Mouse (Mus musculus): ENCODE data around the gene Olfr870. TPM values are rescaled to one million over a fixed set of nuclear protein-coding genes. Genes with fewer than 3 reads are reported as not detected.
A peak's percentile ranks its signal among the peaks of the same experiment; 100 is the strongest.

Gene Olfr870
- total and polyA plus RNA-seq, 3 experiments = not detected

DNA sequence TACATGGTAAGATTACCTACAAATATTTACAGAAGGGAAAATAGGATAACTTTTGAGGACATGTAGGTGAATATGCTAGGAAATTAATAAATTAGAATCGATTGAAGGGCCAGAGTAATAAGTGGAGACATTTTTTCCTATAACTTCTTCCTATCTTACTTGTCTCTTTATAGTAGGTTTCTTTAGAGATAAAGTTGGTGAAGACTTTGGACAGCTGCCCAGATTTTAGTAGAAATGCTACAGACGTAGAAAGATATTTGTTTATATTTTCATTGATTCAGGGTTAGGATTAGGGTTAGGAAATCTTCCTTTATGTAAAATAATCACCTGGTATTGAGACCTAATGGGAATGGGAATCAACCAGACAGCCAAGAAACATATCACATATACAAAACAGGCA is 37.6 kb upstream of the Olfr870 start:
- 0 out of 2 replicates have a peak, but pooled peaks have one; percentile 50 for TF ChIP-seq GATA1 (IDR thresholded peaks at IDR 0.05; ENCODE audit: low read depth, low read length)
- TF ChIP-seq ZC3H11A (IDR thresholded peaks at IDR 0.05; ENCODE audit: low read depth, low read length) = no peak
- no peak for TF ChIP-seq MYB (IDR thresholded peaks at IDR 0.05; ENCODE audit: low read depth, low read length)
- no peak for TF ChIP-seq USF1 (IDR thresholded peaks at IDR 0.05; ENCODE audit: low read depth, low read length)
- TF ChIP-seq EP300 (IDR thresholded peaks at IDR 0.05; ENCODE audit: low read depth in 1 of 2, low read length in 2 of 2) = peak; percentile 23 to 66; a peak in 3 of 4 replicates
- TF ChIP-seq RCOR1 (IDR thresholded peaks at IDR 0.05; ENCODE audit: low read depth, low read length) = peak; percentile 82
- TF ChIP-seq ETS1 (IDR thresholded peaks at IDR 0.05; ENCODE audit: low read depth, low read length) = peak; percentile 25; the same call in 1 of the 2 replicates
- no peaks in the 10 kb centered on the region for H3K27me3 ChIP-seq (ENCODE audit: control insufficient read depth in 1 of 2, insufficient read depth in 2 of 2, low read length in 2 of 2)
- H3K9ac ChIP-seq (ENCODE audit: control insufficient read depth, low read depth, low read length, poor library complexity, severe bottlenecking) = no peak overlapping the region
- H3K79me2 ChIP-seq (ENCODE audit: control insufficient read depth, insufficient read depth, low read length, poor library complexity) = no peaks in the 10 kb centered on the region
- H3K27ac ChIP-seq (ENCODE audit: control insufficient read depth, low read depth, low read length) = no peak overlapping the region
- H3K9me3 ChIP-seq (replicated peaks; ENCODE audit: insufficient read depth, low read length) = no peaks in the 10 kb centered on the region
- H3K4me3 ChIP-seq (ENCODE audit: control insufficient read depth in 1 of 2, insufficient read depth in 1 of 2, low read depth in 2 of 2, low read length in 2 of 2) = no peak overlapping the region
- peak; percentile 59 for DNase-seq (ENCODE audit: low read depth, low spot score)
- 0 out of 4 replicates have a peak, but pooled peaks cover 0 to 2% of the 10 kb centered on the region in 2 experiments for H3K4me1 ChIP-seq (ENCODE audit: control insufficient read depth in 1 of 2, insufficient read depth in 2 of 2, low read length in 2 of 2)
- peaks cover 0 to 4% of the 10 kb centered on the region in 2 experiments; a peak in 2 of 4 replicates for H3K36me3 ChIP-seq (ENCODE audit: control insufficient read depth in 1 of 2, insufficient read depth in 2 of 2, low read length in 2 of 2)

DNA sequence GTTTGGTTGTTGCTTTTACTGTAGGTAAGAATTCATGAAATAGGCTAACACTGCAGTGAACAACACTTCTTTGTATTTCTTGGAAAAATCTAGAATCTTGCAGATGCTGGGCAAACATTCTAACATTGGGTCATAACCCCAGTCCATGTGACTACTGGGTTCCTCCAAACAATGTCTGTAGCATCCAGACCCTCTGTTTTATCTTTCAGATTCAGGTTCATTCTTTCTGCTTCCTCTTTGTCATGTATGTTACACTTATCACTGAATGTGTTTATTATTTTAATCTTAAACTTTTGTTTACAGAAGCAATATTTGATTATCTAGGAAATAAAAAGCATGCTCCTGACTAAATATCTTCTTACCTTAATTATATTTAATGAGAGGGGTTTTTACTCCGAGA is 37.0 kb upstream of the Olfr870 start:
- peak; percentile 50 for DNase-seq (ENCODE audit: low read depth, low spot score)
- Histone ChIP-seq H3K4me1 (ENCODE audit: control insufficient read depth in 1 of 2, insufficient read depth in 2 of 2, low read length in 2 of 2) (0 out of 4 replicates have a peak, but pooled peaks cover 0 to 2% of the 10 kb centered on the region in 2 experiments), H3K27me3 (ENCODE audit: control insufficient read depth in 1 of 2, insufficient read depth in 2 of 2, low read length in 2 of 2) (no peaks in the 10 kb centered on the region), H3K36me3 (ENCODE audit: control insufficient read depth in 1 of 2, insufficient read depth in 2 of 2, low read length in 2 of 2) (peaks cover 0 to 4% of the 10 kb centered on the region in 2 experiments; a peak in 2 of 4 replicates), H3K4me3 (ENCODE audit: control insufficient read depth in 1 of 2, insufficient read depth in 1 of 2, low read depth in 2 of 2, low read length in 2 of 2) (no peak overlapping the region), H3K27ac (ENCODE audit: control insufficient read depth, low read depth, low read length) (no peak overlapping the region), H3K79me2 (ENCODE audit: control insufficient read depth, insufficient read depth, low read length, poor library complexity) (no peaks in the 10 kb centered on the region), H3K9me3 (replicated peaks; ENCODE audit: insufficient read depth, low read length) (no peaks in the 10 kb centered on the region), H3K9ac (ENCODE audit: control insufficient read depth, low read depth, low read length, poor library complexity, severe bottlenecking) (no peak overlapping the region)
- TF ChIP-seq GABPA (IDR thresholded peaks at IDR 0.05; ENCODE audit: low read depth, low read length) = no peak
- no peak for TF ChIP-seq ZMIZ1 (IDR thresholded peaks at IDR 0.05; ENCODE audit: low read depth, low read length)
- peak; percentile 38 for TF ChIP-seq TAL1 (IDR thresholded peaks at IDR 0.05; ENCODE audit: low read length)
- no peak for TF ChIP-seq MXI1 (IDR thresholded peaks at IDR 0.05; ENCODE audit: low read depth, low read length)
- no peak for TF ChIP-seq MAX (IDR thresholded peaks at IDR 0.05; ENCODE audit: low read length)
- TF ChIP-seq NELFE (IDR thresholded peaks at IDR 0.05; ENCODE audit: low read depth, low read length) = no peak
- no peak for TF ChIP-seq RCOR1 (IDR thresholded peaks at IDR 0.05; ENCODE audit: low read depth, low read length)
- no peak for TF ChIP-seq ZC3H11A (IDR thresholded peaks at IDR 0.05; ENCODE audit: low read depth, low read length)
- no peak for TF ChIP-seq KAT2A (conservative IDR thresholded peaks at IDR 0.05; ENCODE audit: low read depth, low read length)
- TF ChIP-seq TCF12 (IDR thresholded peaks at IDR 0.05; ENCODE audit: low read depth, low read length) = 0 out of 2 replicates have a peak, but pooled peaks have one; percentile 8
- no peak for TF ChIP-seq ELF1 (IDR thresholded peaks at IDR 0.05; ENCODE audit: low read depth, low read length)
- TF ChIP-seq CHD2 (IDR thresholded peaks at IDR 0.05; ENCODE audit: low read length) = no peak
- peak; percentile 55; the same call in 1 of the 2 replicates for TF ChIP-seq USF1 (IDR thresholded peaks at IDR 0.05; ENCODE audit: low read depth, low read length)
- peak; percentile 51; the same call in 1 of the 2 replicates for TF ChIP-seq GATA1 (IDR thresholded peaks at IDR 0.05; ENCODE audit: low read depth, low read length)
- no peak for TF ChIP-seq MAZ (IDR thresholded peaks at IDR 0.05; ENCODE audit: low read depth, low read length)
- TF ChIP-seq E2F4 (IDR thresholded peaks at IDR 0.05; ENCODE audit: borderline replicate concordance, low read depth, low read length) = no peak
- no peak for TF ChIP-seq JUND (IDR thresholded peaks at IDR 0.05; ENCODE audit: low read depth, low read length)
- no peak for TF ChIP-seq RAD21 (IDR thresholded peaks at IDR 0.05; ENCODE audit: low read depth, low read length)
- TF ChIP-seq UBTF (IDR thresholded peaks at IDR 0.05; ENCODE audit: borderline replicate concordance, insufficient read depth, low read depth, low read length) = no peak
- TF ChIP-seq MYC (IDR thresholded peaks at IDR 0.05; ENCODE audit: low read depth, low read length) = peak; percentile 49; the same call in 1 of the 2 replicates
- no peak for TF ChIP-seq CTCF (IDR thresholded peaks at IDR 0.05 in 2 of 3, conservative IDR thresholded peaks at IDR 0.05 in 1 of 3; ENCODE audit: control insufficient read depth in 1 of 3, insufficient read depth in 1 of 3, low read depth in 2 of 3, low read length in 3 of 3, poor library complexity in 1 of 3, severe bottlenecking in 1 of 3)
- no peak for TF ChIP-seq MAFK (IDR thresholded peaks at IDR 0.05; ENCODE audit: borderline replicate concordance, low read depth, low read length)
- TF ChIP-seq HCFC1 (IDR thresholded peaks at IDR 0.05; ENCODE audit: low read depth, low read length) = no peak
- no peak for TF ChIP-seq ZKSCAN1 (IDR thresholded peaks at IDR 0.05; ENCODE audit: low read depth, low read length)
- no peak for TF ChIP-seq POLR2A (IDR thresholded peaks at IDR 0.05; ENCODE audit: control insufficient read depth in 1 of 2, insufficient read depth in 1 of 2, low read depth in 1 of 2, low read length in 2 of 2, poor library complexity in 1 of 2)
- TF ChIP-seq TBP (IDR thresholded peaks at IDR 0.05; ENCODE audit: low read depth, low read length) = no peak
- TF ChIP-seq EP300 (IDR thresholded peaks at IDR 0.05; ENCODE audit: low read depth in 1 of 2, low read length in 2 of 2) = peak; percentile 23 to 57; a peak in 1 of 4 replicates
- TF ChIP-seq MEF2A (IDR thresholded peaks at IDR 0.05; ENCODE audit: extremely low read depth, insufficient replicate concordance, low read depth, low read length, poor library complexity, severe bottlenecking) = no peak
- no peak for TF ChIP-seq MYB (IDR thresholded peaks at IDR 0.05; ENCODE audit: low read depth, low read length)
- no peak for TF ChIP-seq ETS1 (IDR thresholded peaks at IDR 0.05; ENCODE audit: low read depth, low read length)
- no peak for TF ChIP-seq SMC3 (IDR thresholded peaks at IDR 0.05; ENCODE audit: low read depth, low read length)

Data from MEL (cell line).